Mouse (Mus musculus) inflammation-experienced regulatory T-cells (primary cell): ENCODE data around the gene Ints4. TPM values are rescaled to one million over a fixed set of nuclear protein-coding genes. Genes with fewer than 3 reads are reported as not detected.

ENCODE experiments used
- polyA plus RNA-seq, 2 experiments: library from polyadenylated mRNA; unstranded; fragments of 100-300 nt; shearing (Covaris generic); gene quantifications; one replicate each; pipeline ENCODE4 v1.2.1; 2017

Ints4 gene
- 10 to 100 TPM; 51.3 to 52.6 TPM for polyA plus RNA-seq

DNA sequence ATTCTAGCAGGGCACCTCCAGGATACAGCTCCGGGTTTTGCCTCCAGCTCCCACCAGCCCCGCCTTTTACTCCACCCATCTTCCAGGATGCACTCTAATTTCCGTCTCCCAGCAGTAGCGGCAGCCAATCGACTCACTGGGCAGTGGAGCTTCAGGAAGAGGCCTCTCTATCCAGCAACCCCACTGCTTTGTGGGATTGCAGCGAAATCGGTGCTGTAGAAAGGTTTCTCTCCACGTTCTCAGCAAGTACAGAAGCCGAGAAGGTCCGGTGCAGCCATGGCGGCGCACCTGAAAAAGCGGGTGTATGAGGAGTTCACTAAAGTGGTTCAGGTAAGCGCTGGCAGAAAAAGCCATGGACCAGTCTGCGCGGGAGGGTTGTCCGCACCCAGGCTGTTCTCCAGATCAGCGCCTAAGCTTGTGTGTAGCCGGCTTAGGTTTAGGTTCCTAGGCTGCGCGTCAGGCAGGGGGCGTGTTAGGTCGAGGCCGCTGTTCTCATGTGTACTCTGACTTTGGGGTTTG lies at the start of gene Ints4:
Gene Ints4 (plus strand): TSS at position 136 of the 519 bp plus-strand sequence.

GRCm38 (mm10) chr7:97451023-97451422 lies 29.7 kb upstream of the Ints4 start, which contains the start of gene Kctd14:
Gene Kctd14 (plus strand): TSS chr7:97451323.

GRCm38 (mm10) chr7:97579067-97579975 lies 98.6 kb downstream of the Ints4 start, which contains the start of the genes Aamdc and Rsf1:
Gene Aamdc (minus strand): TSS chr7:97579497.
Gene Rsf1 (plus strand): TSS chr7:97579889.

Other genes starting within 250 kb of the Ints4 start
- gene Usp35, start 148.9 kb upstream of the Ints4 start, polyA plus RNA-seq: 1 to 10 TPM; 4.9 to 5.2 TPM
- 1 to 10 TPM in 1 of 2 experiments, under 1 TPM in 1; 0.86 to 1.9 TPM for gene Kctd21, start 148.6 kb upstream of the Ints4 start, polyA plus RNA-seq
- 10 to 100 TPM; 14.5 to 21.0 TPM for gene Alg8, start 109.3 kb upstream of the Ints4 start, polyA plus RNA-seq
- gene Ndufc2, start 81.0 kb upstream of the Ints4 start, polyA plus RNA-seq: 100 to 1,000 TPM; 125 to 151 TPM
- gene Thrsp, start 63.2 kb upstream of the Ints4 start, polyA plus RNA-seq: 1 to 10 TPM; 1.0 to 2.4 TPM
- 1 to 10 TPM in 1 of 2 experiments, under 1 TPM in 1; 0.42 to 2.8 TPM for gene Kctd14, start 29.6 kb upstream of the Ints4 start, polyA plus RNA-seq
- 10 to 100 TPM; 38.4 to 43.0 TPM for gene Aamdc, start 98.5 kb downstream of the Ints4 start, polyA plus RNA-seq
- gene Rsf1, start 98.9 kb downstream of the Ints4 start, polyA plus RNA-seq: 10 to 100 TPM; 51.8 to 52.1 TPM
- gene Clns1a, start 215.7 kb downstream of the Ints4 start, polyA plus RNA-seq: 100 to 1,000 TPM; 114 to 117 TPM